Mouse (Mus musculus): ENCODE results near the gene Dnaaf3. TPM values are rescaled to one million over a fixed set of nuclear protein-coding genes. Genes with fewer than 3 reads are reported as not detected.
A peak's percentile ranks its signal among the peaks of the same experiment; 100 is the strongest.

Dnaaf3 gene
- polyA plus RNA-seq, 1 experiment from 2014 or later: 1.3 TPM

DNA sequence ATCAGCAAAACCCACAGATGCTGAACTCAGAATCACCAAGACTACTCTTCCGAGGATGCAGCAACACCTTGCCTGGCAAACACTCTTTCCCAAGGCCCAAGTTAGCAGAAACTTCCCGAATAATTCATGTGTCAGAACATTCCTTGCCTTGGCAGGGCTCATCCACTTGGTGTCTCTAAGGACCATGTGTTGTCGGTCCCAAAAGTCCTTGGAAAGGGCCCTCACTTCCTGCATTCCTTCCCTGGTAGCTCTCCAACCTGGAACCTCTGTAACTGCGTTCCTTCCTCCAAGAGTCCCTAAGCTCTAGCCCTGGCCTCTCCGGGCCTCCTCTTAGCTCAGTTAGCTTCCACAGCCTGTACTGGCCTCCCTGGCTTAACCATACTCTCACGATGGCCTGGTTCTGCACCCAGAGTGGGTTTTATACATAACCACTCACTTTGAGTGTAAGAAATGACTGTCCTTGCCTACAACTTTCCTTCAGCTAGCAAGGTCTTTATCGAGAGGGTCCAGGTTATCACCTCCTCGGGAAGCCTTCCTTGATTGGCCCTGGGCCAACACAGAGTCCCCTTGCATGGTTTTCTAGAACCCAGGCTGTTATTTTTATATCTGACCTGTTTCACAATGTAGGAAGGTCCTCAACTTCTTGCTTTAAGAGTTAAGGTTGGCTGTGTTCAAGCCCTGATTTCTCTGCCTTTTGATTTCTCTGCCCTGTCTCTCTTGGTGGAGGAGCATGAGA is 20.6 kb downstream of the Dnaaf3 start:
- ATAC-seq: no peak
- Histone ChIP-seq H3K9me3 (ENCODE audit: control insufficient read depth, low read length) (no peaks in the 10 kb centered on the region), H3K4me1 (ENCODE audit: control insufficient read depth, insufficient read depth, low read length) (peaks cover 7% of the 10 kb centered on the region; the same call in 1 of the 2 replicates), H3K27ac (ENCODE audit: low read length) (no peak overlapping the region), H3K36me3 (ENCODE audit: control insufficient read depth, insufficient read depth, low read length) (no peaks in the 10 kb centered on the region), H3K4me3 (ENCODE audit: low read length) (no peak overlapping the region), H3K27me3 (replicated peaks; ENCODE audit: control insufficient read depth, insufficient read depth, low read length) (no peaks in the 10 kb centered on the region), H3K9ac (ENCODE audit: low read depth, low read length) (peak overlapping the region; percentile 19; the same call in 1 of the 2 replicates), H3K4me2 (ENCODE audit: low read depth, low read length) (no peak overlapping the region)
- WGBS: 72% methylated on average over 8 of the region's 8 CpGs

- 17% methylated on average over 24 of the region's 24 CpGs for WGBS
- 0 out of 2 replicates have a peak overlapping the region, but pooled peaks have one; percentile 30 for H3K9ac ChIP-seq (ENCODE audit: low read depth, low read length)
- peak overlapping the region; percentile 39 for H3K4me2 ChIP-seq (ENCODE audit: low read depth, low read length)
- ATAC-seq: peak; percentile 86
- H3K27me3 ChIP-seq (replicated peaks; ENCODE audit: control insufficient read depth, insufficient read depth, low read length): no peaks in the 10 kb centered on the region
- peaks cover 7% of the 10 kb centered on the region; the same call in 1 of the 2 replicates for H3K4me1 ChIP-seq (ENCODE audit: control insufficient read depth, insufficient read depth, low read length)
- no peak overlapping the region for H3K27ac ChIP-seq (ENCODE audit: low read length)
- H3K9me3 ChIP-seq (ENCODE audit: control insufficient read depth, low read length): no peaks in the 10 kb centered on the region
- no peaks in the 10 kb centered on the region for H3K36me3 ChIP-seq (ENCODE audit: control insufficient read depth, insufficient read depth, low read length)
- peak overlapping the region; percentile 15; the same call in 1 of the 2 replicates for H3K4me3 ChIP-seq (ENCODE audit: low read length)
Observed at GRCm38 (mm10) chr7:4509863-4510608, 22.2 kb downstream of the Dnaaf3 start.

- Histone ChIP-seq H3K27me3 (replicated peaks; ENCODE audit: control insufficient read depth, insufficient read depth, low read length) (no peaks in the 10 kb centered on the region), H3K4me3 (ENCODE audit: low read length) (no peak overlapping the region), H3K9ac (ENCODE audit: low read depth, low read length) (no peak overlapping the region), H3K27ac (ENCODE audit: low read length) (no peak overlapping the region), H3K4me1 (ENCODE audit: control insufficient read depth, insufficient read depth, low read length) (peaks cover 3% of the 10 kb centered on the region; the same call in 1 of the 2 replicates), H3K4me2 (ENCODE audit: low read depth, low read length) (no peak overlapping the region), H3K36me3 (ENCODE audit: control insufficient read depth, insufficient read depth, low read length) (no peaks in the 10 kb centered on the region), H3K9me3 (ENCODE audit: control insufficient read depth, low read length) (no peaks in the 10 kb centered on the region)
- ATAC-seq: no peak
- WGBS: 94% methylated on average over 8 of the region's 8 CpGs
Observed at GRCm38 (mm10) chr7:4508739-4509116, 23.5 kb downstream of the Dnaaf3 start.

DNA sequence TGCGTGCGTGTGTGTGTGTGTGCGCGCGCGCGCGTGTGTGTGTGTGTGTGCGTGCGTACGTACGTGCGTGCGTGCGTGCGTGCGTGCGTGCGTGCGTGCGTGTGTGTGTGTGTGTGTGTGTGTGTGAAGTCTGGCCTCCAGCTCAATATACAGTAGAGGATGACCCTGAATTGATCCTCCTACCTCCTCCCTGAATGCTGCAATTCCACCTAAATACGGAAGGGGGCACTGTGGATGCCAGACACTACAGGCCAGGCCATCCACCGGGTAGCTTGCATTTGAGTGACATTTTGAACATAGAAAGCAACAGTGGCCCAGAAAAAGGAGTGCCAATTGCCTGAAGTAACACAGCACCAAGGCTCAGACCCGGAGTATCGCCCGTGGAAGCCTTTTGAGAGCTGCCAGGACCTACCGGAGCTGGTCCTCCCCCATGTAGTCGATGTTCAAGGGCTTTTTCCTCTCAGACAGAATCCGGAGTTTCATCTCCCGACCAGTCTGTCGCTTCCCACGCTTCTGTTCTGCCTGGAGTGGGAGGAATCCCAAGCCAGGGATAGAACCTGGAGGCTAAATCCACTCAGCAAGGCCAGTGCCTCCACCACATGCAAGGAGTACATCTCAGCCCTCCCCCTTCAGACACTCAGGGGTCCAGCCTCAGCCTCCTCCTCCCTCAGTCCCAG is 24.1 kb downstream of the Dnaaf3 start:
- Histone ChIP-seq H3K27me3 (replicated peaks; ENCODE audit: control insufficient read depth, insufficient read depth, low read length) (no peaks in the 10 kb centered on the region), H3K36me3 (ENCODE audit: control insufficient read depth, insufficient read depth, low read length) (no peaks in the 10 kb centered on the region), H3K9me3 (ENCODE audit: control insufficient read depth, low read length) (no peaks in the 10 kb centered on the region), H3K4me1 (ENCODE audit: control insufficient read depth, insufficient read depth, low read length) (peaks cover 3% of the 10 kb centered on the region; the same call in 1 of the 2 replicates), H3K27ac (ENCODE audit: low read length) (no peak overlapping the region), H3K4me2 (ENCODE audit: low read depth, low read length) (no peak overlapping the region), H3K9ac (ENCODE audit: low read depth, low read length) (no peak overlapping the region), H3K4me3 (ENCODE audit: low read length) (no peak overlapping the region)
- ATAC-seq: no peak
- 80% methylated on average over 31 of the region's 32 CpGs for WGBS

- peaks cover 5% of the 10 kb centered on the region; the same call in 1 of the 2 replicates for H3K4me1 ChIP-seq (ENCODE audit: control insufficient read depth, insufficient read depth, low read length)
- H3K4me3 ChIP-seq (ENCODE audit: low read length): no peak overlapping the region
- ATAC-seq: no peak
- no peak overlapping the region for H3K9ac ChIP-seq (ENCODE audit: low read depth, low read length)
- H3K36me3 ChIP-seq (ENCODE audit: control insufficient read depth, insufficient read depth, low read length): no peaks in the 10 kb centered on the region
- H3K27me3 ChIP-seq (replicated peaks; ENCODE audit: control insufficient read depth, insufficient read depth, low read length): no peaks in the 10 kb centered on the region
- no peak overlapping the region for H3K27ac ChIP-seq (ENCODE audit: low read length)
- no peaks in the 10 kb centered on the region for H3K9me3 ChIP-seq (ENCODE audit: control insufficient read depth, low read length)
- 45% methylated on average over 3 of the region's 4 CpGs for WGBS
- H3K4me2 ChIP-seq (ENCODE audit: low read depth, low read length): no peak overlapping the region
Observed at GRCm38 (mm10) chr7:4507220-4507619, 25.0 kb downstream of the Dnaaf3 start.

GRCm38 (mm10) chr7:4504646-4505435 is 27.4 kb downstream of the Dnaaf3 start:
- Histone ChIP-seq H3K4me3 (ENCODE audit: low read length) (no peak overlapping the region), H3K36me3 (ENCODE audit: control insufficient read depth, insufficient read depth, low read length) (no peaks in the 10 kb centered on the region), H3K9ac (ENCODE audit: low read depth, low read length) (no peak overlapping the region), H3K4me2 (ENCODE audit: low read depth, low read length) (no peak overlapping the region), H3K27ac (ENCODE audit: low read length) (no peak overlapping the region), H3K9me3 (ENCODE audit: control insufficient read depth, low read length) (no peaks in the 10 kb centered on the region), H3K27me3 (replicated peaks; ENCODE audit: control insufficient read depth, insufficient read depth, low read length) (no peaks in the 10 kb centered on the region), H3K4me1 (ENCODE audit: control insufficient read depth, insufficient read depth, low read length) (peaks cover 12% of the 10 kb centered on the region)
- no peak for ATAC-seq
- 55% methylated on average over 11 of the region's 11 CpGs for WGBS

- H3K36me3 ChIP-seq (ENCODE audit: control insufficient read depth, insufficient read depth, low read length): no peaks in the 10 kb centered on the region
- H3K4me3 ChIP-seq (ENCODE audit: low read length): no peak overlapping the region
- H3K9ac ChIP-seq (ENCODE audit: low read depth, low read length): no peak overlapping the region
- no peaks in the 10 kb centered on the region for H3K27me3 ChIP-seq (replicated peaks; ENCODE audit: control insufficient read depth, insufficient read depth, low read length)
- H3K27ac ChIP-seq (ENCODE audit: low read length): no peak overlapping the region
- ATAC-seq: no peak
- 82% methylated on average over 5 of the region's 5 CpGs for WGBS
- H3K4me2 ChIP-seq (ENCODE audit: low read depth, low read length): no peak overlapping the region
- no peaks in the 10 kb centered on the region for H3K9me3 ChIP-seq (ENCODE audit: control insufficient read depth, low read length)
- peaks cover 22% of the 10 kb centered on the region for H3K4me1 ChIP-seq (ENCODE audit: control insufficient read depth, insufficient read depth, low read length)
Observed at GRCm38 (mm10) chr7:4503858-4504257, 28.4 kb downstream of the Dnaaf3 start.

GRCm38 (mm10) chr7:4503100-4503499 is 29.2 kb downstream of the Dnaaf3 start:
- H3K27me3 ChIP-seq (replicated peaks; ENCODE audit: control insufficient read depth, insufficient read depth, low read length): no peaks in the 10 kb centered on the region
- H3K9ac ChIP-seq (ENCODE audit: low read depth, low read length): no peak overlapping the region
- H3K36me3 ChIP-seq (ENCODE audit: control insufficient read depth, insufficient read depth, low read length): no peaks in the 10 kb centered on the region
- ATAC-seq: no peak
- no peak overlapping the region for H3K4me2 ChIP-seq (ENCODE audit: low read depth, low read length)
- H3K4me1 ChIP-seq (ENCODE audit: control insufficient read depth, insufficient read depth, low read length): peaks cover 30% of the 10 kb centered on the region
- no peak overlapping the region for H3K27ac ChIP-seq (ENCODE audit: low read length)
- 78% methylated on average over 4 of the region's 4 CpGs for WGBS
- no peak overlapping the region for H3K4me3 ChIP-seq (ENCODE audit: low read length)
- H3K9me3 ChIP-seq (ENCODE audit: control insufficient read depth, low read length): no peaks in the 10 kb centered on the region

Data from intestine, embryonic 16.5 days (tissue).